Mouse (Mus musculus) olfactory bulb, adult 2 months (tissue): Measurements from ENCODE around the gene Stard8.

Source experiments
- CTCF ChIP-seq: fragments of 200-500 bp; IDR thresholded peaks from 2 replicates; pipeline ENCODE4 v1.5.1; 2012; ENCODE audit warnings: low read depth, mild to moderate bottlenecking, low read length, moderate library complexity; ENCODE audit not compliant: insufficient read depth
- POLR2A ChIP-seq: fragments of 200-500 bp; IDR thresholded peaks from 2 replicates; pipeline ENCODE4 v1.6.1; 2012; ENCODE audit warnings: mild to moderate bottlenecking, low read depth, low read length, moderate library complexity; ENCODE audit not compliant: insufficient read depth

DNA sequence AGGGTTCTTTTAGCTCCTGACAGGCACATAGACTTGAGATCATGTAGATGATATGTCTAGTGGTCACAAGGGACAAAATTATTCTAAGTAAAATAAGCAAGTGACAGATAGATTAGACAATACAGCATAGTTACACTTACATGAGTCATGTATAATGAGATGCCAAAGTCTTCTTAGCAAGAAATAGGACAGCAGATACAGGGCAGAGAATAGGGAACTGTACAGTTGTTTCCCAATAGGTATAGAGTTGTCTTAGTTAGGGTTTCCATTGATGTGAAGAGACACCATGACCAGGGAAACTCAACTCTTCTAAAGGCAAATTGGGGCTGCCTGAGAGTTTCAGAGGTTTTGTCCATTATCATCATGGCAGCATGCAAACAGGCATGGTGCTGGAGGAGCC lies 39.3 kb upstream of the Stard8 start:
- TF ChIP-seq CTCF (no peak), POLR2A (no peak)
